Comparison of ENCODE assay signal across 17 mouse cellular contexts in the genomic region with DNA sequence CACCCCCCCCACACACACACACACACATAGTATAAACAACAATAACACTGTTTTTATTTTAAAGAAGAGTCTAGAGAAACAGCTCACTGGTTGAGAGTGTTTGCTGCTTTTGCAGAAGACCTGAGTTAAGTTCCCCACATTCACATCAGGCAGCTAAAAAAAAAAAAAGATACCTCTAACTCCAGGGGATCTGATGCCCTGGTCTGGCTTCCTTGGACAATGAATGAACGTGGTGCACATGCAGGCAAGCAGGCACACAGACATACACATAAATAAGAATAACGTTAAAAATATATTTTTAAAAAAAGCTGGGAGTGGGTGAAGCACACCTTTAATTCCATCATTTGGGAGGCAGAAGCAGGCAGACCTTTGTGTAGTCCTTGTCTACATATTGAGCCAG. TPM values are rescaled to one million over a fixed set of nuclear protein-coding genes. Genes with fewer than 3 reads are reported as not detected.
"Had no signal": no experiment of that assay in that cellular context is flagged by ENCODE, and none has a peak within 500 bp of the region (broad histone marks: within the 10 kb centered on the region; RNA-seq: fewer than 3 reads in every experiment).

No protein-coding gene starts in this region.

- H3K27me3 ChIP-seq: neural tube, embryonic 13.5 days; neural tube, embryonic 15.5 days; stomach, embryonic 15.5 days had no signal

- H3K9ac ChIP-seq: neural tube, embryonic 13.5 days; neural tube, embryonic 15.5 days; stomach, embryonic 15.5 days had no signal

- H3K9me3 ChIP-seq: neural tube, embryonic 13.5 days; neural tube, embryonic 15.5 days; stomach, embryonic 15.5 days had no signal

- DNase-seq: retina, postnatal 1 day; right cerebral cortex, adult 18-20 months; right cerebral cortex, postnatal 14 days; right cerebral cortex, postnatal 25 days; right cerebral cortex, postnatal 4 days; spleen, adult 18-20 months; thymus, adult 18-20 months; thymus, adult 2 months; thymus, postnatal 14 days; thymus, postnatal 25 days; thymus, postnatal 36 days; thymus, postnatal 4 days had no signal

- H3K4me3 ChIP-seq: neural tube, embryonic 13.5 days; neural tube, embryonic 15.5 days; stomach, embryonic 15.5 days had no signal

- H3K36me3 ChIP-seq: neural tube, embryonic 13.5 days; neural tube, embryonic 15.5 days; stomach, embryonic 15.5 days had no signal

- H3K27ac ChIP-seq: neural tube, embryonic 13.5 days; neural tube, embryonic 15.5 days; stomach, embryonic 15.5 days; stomach, postnatal 0 days had no signal

- H3K4me1 ChIP-seq: neural tube, embryonic 13.5 days; neural tube, embryonic 15.5 days; stomach, embryonic 15.5 days had no signal

RNA-seq across cellular contexts. Expression of a gene that starts 6.6 kb away (rescaled TPM):
- polyA plus RNA-seq: stomach, embryonic 14.5 days had no signal
